Mouse (Mus musculus) lung, postnatal 4 days (tissue): ENCODE measurements around the gene Ppdpf.
A peak's percentile ranks its signal among the peaks of the same experiment; 100 is the strongest.
"Not testable (repeated sequence)": the region's sequence is repeated elsewhere in the genome, so short reads cannot be mapped to it uniquely, and the experiment has no call there.

Experiments used
- DNase-seq, 2 experiments: peaks; one replicate each; pipeline ENCODE4 v3.0.0; 2021

Ppdpf gene

DNA sequence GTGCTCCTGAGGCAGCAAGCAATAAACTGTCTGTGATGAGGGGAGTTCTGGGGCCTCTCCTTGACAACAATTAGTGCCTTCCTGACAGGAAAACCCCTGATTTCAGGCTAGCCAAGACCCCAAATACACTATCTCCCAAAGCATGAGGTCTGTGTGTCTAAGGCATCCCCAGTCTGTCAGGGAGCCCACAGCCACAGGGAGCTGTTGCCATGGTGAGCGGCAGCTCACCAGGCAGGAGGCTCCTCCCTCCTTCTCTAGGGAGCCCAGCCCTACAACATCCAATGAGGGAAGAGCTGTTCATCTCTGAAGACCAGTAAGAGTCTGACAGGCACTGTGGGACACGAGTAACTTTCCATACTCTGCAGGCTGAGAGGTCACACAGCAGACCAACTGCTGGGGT is 27.3 kb upstream of the Ppdpf start:
- no peak for DNase-seq

DNA sequence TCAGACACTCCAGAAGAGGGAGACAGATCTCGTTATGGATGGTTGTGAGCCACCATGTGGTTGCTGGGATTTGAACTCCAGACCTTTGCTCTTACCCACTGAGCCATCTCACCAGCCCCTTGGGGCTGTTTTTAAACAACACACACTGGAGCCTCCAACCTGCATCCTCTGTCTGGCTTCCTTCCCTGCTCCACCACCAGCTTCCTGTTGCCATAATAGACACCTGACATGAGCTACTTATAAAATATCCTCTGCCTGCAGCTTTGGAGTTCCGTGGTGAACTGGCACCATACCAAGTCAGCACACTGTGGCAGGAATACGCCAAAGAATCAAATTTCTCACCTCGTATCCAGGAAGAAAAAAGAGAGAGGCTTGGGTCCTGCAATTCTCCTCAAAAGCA is 26.2 kb upstream of the Ppdpf start:
- no peak for DNase-seq

DNA sequence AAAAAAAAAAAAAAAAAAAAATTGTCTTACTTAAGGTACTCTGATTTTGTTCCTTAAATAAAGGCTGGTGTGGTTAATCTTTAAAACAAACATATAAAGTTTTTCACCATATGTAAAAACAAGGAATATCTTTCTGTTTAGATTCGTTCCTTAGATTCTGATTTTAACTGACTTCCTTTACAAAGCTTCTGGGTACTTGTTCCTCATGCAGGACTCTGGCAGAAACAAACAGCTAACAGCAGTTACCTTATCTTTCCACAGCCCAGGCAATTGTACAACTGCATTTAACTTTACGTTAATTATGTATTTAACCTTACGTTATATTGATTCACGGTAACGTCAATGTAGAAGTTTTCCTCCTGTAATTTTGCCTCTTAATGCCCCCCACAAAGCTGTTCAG is 20.6 kb upstream of the Ppdpf start:
- no peak for DNase-seq

DNA sequence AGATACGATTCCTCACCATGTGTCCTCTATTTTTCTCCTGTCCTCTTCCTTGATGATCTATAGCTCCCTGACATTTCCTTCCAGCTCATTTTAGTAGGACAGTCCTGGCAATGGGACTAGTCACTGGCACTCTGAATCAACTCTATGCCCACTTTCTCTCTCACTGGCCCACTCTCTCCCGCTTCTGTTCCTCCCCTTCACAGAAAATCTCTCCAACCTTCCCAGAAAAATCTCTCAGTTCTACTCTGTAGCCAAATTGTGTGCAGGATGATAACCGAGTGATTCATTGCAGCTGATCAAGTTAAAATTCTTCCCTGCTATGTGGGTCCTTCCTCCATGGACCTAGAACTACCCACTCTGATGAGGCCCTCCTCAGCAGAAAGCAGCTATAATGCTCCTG is 12.4 kb upstream of the Ppdpf start:
- DNase-seq: no peak

DNA sequence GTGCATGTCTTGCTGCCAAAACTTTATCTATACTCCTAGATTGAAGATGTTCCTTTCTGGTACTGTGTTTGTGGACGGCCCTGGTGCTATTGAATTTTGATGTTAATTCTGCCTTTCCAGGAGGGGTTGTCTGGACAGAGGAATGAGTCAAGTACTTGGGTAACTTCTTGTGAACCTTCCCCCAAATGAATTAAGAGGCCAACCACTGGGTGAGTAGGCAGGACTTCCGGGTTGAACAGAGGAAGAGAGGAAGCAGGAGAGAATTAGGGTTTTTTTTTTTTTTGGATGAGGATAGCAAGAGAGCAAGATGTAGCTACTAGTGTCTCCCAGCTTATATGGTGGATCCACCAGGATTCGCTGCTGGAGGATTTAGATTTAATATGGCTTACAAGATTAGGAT is 9.0 kb upstream of the Ppdpf start:
- DNase-seq: no peak

DNA sequence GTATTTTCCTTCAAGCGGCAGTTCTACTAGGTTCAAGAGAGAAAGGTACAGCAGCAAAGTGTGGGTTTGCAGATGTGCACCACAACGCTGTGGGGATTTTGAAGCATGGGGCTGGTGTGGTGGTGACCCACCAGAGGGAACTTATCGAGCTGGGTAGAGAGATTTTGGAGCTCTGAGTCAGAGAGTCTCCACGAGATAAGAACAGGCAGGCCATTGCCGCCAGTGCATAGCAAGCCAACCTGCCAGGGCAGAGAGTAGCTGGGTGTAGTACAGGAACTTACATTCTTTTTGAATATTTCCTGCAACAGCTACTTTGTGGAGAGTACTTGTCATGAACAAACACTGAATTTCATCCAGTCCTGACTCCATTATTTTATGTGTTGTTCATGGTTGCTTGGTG is 8.6 kb upstream of the Ppdpf start:
- no peak for DNase-seq

DNA sequence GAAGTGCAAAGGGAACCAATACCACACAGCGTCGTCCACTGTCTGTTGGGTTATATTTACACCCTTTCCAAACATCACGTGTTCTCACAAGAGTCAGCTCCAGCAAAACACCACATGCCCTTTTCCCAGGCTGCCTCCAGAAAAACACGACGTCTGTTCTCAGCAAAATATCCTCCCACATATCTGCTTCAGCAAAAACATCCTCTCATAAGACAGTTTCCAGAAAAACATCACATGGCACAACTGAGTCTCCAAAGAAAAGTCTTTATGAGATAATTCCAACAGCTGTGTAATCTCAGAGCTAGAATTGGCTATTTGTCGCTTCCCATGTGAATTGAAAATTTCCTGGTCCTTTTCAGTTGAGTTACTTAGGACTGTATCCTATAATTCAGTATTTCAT is 6.1 kb upstream of the Ppdpf start:
- DNase-seq: no peak

DNA sequence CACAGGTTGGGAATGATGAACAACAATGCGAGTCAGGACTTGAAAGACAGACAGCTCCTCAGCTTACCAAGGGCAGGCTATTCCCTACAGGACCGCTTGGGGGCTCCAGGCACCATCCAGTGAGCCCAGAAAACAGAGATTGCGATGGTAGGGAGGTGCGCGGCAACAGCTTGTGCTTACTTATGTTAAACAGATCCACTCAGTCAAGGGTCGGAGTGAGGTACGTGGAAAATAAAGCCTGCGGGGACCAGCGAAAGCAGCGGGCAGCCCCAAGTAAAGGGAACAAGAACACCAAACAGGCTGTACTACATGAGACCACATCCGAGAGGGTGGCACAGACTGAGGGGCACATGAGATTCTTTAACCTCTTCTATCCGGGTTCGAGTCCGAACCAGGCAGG is 412 bp upstream of the Ppdpf start:
- peak; percentile 88 to 90 for DNase-seq

DNA sequence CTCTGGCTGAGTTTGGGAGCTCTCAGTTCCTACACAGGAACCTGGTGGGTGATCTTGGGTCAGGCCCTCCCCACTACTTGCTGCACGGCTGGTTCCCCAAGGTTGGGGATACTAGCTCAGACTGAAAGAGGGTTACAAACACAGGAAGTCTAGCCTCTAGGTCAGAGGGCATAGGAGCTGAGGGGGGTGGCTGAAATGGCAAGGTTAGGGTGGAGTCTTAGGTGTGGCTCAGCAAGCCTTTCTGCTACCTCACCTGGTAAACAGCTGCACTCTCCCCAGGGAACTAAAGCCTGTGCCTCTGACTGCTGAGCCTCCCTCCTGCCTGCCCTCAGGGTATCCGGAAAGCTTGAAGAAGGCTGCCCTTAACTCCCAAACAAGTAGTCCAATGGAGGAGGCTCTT is 1.6 kb downstream of the Ppdpf start:
- DNase-seq: peak; percentile 28 to 49

DNA sequence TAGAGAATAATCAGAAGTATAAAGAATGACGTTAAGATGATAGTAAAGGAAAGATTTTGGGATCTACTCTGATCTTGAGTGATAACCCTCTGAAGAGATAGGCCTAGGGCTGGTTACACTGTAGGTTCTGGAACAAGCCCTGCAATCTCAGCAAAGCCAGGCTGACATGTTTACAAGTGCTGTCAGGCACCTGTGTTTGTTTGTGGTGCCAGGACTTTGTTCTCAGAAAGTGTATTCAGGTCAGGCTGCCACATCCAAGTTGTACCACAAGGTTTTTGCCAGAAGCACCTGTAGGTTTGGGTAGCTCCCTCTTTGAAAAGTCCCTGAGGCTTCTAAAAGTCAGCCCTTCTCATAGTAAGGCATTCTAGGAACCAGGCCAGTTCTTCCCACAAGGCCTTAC is 2.3 kb downstream of the Ppdpf start:
- no peak for DNase-seq

DNA sequence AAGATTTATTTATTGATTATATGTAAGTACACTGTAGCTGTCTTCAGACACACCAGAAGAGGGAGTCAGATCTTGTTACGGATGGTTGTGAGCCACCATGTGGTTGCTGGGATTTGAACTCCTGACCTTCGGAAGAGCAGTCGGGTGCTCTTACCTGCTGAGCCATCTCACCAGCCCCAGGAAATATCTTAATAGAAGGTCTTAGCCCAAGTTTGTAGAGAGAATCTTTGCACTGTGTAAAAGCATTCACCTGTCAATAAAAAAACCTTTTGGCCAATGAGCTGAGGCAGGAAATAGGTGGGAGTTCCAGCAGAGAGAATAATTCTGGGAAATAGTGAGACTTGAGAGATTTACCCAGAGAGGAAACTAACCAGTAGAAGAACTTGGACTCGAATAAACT is 4.3 kb downstream of the Ppdpf start:
- DNase-seq: not testable (repeated sequence)

DNA sequence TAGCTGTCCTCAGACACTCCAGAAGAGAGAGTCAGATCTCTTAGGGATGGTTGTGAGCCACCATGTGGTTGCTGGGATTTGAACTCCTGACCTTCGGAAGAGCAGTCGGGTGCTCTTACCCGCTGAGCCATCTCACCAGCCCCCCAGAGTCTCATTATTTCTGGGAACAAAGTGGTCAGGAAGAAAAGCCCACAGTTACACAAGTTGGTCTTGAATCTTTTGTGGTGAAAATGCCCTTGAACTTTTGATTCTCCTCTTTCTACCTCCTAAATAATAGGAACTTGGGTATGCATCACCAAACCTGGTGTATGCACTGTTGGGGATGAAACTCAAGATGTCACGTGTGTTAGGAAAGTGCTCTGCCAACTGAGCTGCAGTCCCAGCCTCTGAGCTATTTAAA is 4.9 kb downstream of the Ppdpf start:
- no peak for DNase-seq

DNA sequence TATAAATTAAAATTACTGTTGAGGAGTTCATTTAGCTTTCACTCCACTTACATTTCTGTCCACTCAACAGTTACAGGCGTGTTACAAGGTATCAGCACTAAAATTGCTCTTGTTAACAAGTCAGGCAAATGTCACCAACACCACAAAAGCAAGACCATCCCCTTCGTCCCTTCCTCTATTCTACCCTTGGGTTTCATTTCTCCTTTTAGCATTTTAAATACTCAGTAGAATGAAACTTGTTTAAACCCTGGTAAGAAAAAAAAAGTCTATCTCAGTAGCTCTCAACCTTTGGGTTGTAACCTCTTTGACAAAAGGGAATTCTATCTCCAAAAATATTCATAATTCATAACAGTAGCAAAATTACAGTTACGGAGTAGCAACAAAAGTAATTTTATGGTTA is 6.0 kb downstream of the Ppdpf start:
- DNase-seq: no peak

DNA sequence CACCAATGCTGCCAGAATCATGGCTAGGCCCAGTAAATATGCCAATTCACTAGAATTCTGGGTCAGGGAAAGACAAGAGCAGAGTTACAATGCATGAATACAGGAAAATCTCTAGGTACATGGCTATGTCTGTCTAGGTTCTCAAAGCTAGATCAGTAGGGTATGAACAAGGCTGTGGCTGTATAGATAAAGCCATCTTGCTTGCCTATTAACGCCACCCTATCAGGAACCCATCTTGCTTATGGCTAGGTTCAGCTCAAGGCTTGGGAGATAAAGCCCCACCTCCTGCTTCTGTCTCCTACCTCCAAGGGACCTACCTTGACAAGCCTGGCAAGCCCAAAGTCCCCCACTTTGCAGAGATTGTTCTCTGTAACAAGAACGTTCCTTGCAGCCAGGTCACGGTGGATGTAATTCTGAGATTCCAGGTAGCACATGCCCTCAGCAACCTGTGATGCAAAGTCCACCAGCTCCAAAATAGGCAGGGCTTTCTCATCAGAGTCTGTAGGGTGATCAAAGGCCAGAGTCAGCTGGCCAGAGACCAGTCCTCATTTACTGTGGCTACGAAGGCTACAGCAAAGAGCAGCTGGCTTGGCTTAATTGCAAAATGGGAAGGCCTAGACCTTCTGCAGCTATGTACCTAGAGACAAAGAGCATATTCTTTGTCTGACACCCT is 9.7 kb downstream of the Ppdpf start:
- DNase-seq: no peak

DNA sequence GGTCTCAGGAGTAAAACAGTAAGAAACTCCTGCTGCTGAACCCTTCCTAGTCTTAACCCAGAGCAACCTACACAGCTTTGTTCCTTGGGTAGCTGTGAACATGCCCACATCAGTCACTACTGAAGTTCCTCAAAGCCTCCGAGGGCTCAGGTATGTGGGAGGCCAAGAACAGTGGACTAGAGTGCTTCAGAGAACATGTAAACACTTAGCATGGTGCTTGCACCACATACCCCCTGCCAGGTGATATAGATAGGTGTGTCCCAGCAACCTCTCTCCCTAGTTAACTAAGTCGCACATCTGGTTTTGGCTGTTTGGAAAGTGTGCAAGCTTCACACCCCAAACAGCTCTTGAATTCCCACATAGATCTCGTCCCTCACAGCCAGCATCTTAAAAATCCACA is 14.6 kb downstream of the Ppdpf start:
- DNase-seq: peak; percentile 28 to 53

DNA sequence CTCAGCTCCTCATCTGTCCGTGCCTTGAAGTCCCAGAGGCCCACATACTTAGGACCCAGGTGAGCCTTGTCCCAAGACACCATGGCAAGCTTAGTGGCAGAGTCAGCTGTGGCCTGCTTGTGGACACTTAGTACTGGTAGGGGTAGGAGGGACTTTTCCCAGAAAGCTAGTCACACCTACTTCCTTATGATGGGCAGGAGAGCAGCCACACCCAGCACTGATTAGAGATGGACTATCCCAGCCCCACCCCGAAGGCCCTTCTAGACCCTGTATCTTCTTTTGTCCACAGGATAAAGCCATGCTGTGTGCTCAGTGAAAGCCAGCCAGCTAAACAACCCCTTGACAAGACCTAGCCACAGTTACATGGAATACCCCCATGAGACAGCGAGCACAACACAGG is 15.4 kb downstream of the Ppdpf start, which contains the start of gene Ptk6:
Gene Ptk6 (minus strand): TSS at position 368 of the 400 bp plus-strand sequence.
- DNase-seq: no peak

DNA sequence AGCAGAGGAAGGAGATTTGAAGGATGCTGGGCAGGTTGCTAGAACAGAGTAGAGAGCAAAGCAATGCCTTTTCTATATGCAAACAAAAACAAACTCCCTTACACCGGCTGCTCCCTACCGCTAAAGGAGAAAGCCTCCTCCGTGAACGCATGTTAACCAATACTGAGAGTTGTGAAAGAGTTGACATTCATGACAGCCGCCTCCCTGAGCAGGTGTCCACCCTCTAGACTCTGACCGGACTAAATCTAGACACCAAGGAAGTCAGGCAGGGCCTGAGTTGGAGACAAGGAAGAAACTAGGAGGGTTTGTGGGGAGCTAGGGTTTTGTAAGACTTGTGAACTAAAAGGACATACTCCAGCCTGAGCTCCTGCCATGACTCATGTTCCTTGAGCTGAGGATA is 15.8 kb downstream of the Ppdpf start:
- DNase-seq: no peak

DNA sequence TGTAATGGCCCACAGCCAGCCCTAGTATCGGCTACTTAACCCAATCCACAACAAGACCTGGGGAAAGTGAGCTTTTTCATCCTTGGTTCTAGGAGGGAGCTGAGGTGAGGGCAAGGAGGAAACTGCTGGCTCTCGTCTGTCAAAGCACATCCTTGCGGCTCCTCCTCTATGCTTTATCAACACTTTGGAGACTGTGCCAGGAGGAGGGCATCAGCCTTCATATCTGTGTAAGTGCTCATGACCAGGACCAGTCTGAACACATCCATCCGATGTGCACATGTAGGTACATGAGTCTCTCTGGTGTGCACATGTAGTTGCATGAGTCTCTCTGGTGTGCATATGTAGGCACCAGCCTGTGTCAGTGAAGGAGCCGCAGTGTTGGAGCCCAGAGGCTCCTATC is 18.6 kb downstream of the Ppdpf start:
- DNase-seq: no peak

DNA sequence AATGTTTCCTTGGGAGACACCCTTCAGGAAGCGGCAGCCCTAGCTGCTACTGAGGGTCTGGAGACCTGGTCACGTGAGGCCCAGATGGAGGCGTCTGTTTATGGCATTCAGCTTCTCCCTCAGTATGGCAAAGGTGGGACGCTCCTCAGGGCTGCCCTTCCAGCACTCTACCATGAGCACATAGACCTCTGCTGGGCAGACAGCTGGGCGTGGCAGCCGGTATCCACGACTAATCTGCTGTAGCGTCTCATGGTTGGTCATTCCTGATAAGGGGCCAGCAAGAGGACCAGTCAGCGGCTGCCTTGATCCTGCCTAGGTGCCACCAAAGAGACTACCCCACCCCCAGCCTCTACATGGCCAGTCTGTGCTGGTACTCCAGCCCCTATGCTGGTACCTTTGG is 19.1 kb downstream of the Ppdpf start:
- no peak for DNase-seq

DNA sequence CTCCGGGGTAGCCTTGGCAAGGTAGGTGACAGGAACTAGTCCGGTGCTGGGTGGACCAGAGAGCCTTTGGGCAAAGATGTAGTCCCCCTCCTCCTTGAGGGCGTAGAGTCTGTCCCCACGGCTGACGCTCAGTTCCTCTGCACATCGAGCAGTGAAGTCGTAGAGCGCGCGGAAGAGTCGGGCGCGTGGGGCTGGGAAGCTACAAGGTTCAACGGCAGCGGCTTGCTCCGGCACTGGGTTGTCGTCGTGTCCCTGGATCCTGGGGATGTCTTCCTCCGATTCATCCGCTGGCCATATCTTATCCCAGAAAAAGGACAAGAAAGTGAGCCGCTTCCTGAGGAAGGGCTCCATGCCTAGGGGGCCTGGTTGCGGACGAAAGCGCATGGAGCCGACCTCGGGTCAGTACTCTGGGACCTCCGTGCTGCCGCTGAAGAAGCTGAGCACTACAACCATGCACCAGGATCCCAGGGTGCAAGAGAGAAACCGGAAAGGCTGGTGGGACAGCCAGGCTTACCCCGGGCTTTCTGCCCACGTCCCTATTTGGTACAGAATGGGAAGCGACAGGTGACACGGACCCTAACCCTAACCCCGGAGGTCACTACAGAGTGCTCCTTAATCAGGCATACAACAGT is 25.5 kb downstream of the Ppdpf start:
- DNase-seq: peak; percentile 25 to 30

DNA sequence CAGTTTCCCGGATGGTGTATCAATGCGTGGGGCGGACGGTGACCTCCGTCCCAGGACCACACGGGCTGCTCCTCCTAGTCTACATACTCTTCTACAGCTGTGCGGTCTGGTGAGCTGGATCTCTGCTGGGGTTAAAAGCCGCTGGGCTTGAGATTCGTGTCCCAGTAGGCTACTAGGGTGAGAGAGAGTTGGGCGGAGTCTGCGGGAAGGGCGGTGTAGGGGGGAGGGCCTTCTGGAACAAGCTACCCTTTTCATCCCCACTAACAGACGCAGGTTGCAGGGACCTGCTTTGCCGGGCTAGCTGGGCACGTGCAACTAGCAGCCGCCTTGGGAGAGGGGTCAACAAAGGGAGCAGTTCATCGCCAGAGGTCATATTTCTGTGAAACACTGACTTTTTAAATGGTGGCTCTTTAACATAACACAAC is 26.0 kb downstream of the Ppdpf start, which contains the start of gene Srms:
Gene Srms (minus strand): TSS at position 165 of the 425 bp plus-strand sequence.
- peak; percentile 55 to 63 for DNase-seq

DNA sequence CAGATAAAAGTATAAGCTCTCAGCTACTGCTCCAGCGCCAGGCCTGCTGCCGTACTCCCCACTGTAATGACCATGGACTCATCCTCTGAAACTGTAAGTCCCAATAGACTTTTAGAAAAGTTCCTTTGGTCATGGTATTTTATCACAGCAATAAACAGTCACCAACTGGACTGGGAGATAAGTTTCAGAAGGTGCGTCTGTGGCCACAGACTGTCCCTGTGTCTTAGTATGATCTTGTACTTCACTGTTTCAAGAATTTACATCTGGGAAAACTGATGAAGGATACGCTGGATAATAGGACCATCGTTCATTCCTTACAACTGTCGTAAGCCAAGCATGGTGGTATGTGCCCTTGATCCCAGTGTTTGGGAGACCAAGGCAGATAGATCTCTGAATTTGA is 29.0 kb downstream of the Ppdpf start:
- no peak for DNase-seq

DNA sequence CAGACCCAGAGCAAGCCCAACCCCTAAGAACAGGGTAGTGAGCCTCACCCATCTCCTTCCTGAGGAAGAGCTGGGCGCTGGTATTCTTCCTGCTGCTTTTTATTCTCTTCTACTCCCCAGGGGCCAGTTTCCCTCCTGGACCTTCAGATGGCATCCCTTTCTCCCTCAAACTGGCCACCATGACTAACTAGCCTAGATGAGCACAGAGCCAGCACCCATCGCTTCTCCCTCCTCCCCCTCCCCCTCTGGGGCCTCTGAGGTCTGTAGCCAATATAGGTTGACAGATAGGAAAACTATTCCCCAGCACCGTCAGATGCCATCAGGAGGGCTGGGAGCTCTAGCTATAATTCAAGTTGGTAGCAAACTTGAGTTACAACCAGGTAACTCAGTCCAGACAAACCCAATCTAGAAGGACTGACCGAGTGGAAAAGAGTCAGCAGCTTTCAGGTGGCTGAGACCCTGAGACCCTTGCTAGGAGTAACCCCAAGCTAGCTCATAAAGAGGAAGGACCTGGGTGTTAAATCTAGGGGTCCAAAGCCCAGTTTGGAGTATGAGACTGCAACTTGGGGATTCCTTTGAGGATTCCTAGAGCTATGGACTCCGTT is 31.9 kb downstream of the Ppdpf start:
- DNase-seq: peak in 1 of 2 experiments; percentile 26

DNA sequence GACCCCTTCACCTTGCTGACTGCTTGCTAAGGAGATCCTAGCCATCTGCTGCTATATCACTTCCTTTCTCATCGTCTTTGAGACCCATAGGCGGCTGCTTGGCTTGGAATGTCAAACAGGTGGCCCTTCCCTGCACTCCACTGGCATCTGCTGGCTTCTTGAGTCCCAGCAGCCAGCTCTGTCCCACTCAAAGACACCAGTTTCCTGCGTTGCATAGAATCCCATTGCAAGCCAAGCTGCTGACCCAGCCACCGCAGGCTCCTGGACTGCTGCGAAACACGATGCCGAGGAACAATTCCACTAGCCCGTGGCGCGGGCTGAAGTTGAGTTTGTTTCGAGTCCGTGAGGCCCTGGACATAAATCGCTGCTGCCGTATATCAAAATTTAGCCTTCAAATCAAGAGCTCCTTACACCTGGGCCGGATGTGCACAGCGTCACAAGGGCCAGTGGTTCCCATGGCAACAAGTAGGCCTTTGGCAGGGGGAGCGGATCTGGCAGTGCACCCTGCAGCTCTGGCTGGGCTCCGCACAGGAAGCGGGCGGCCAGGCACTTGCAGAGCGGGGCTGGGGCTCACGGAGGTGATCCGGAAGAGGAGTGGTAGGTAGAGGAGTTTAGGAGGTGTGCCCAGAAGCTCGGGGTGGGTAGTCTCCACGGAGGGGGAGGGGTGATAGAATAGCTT is 32.6 kb downstream of the Ppdpf start, which contains the start of gene Fndc11:
Gene Fndc11 (plus strand): TSS at position 476 of the 679 bp plus-strand sequence.
- DNase-seq: peak; percentile 85 to 93
